Mouse (Mus musculus) spleen, adult 2 months (tissue): ENCODE results near the gene Gpalpp1. TPM values are rescaled to one million over a fixed set of nuclear protein-coding genes. Genes with fewer than 3 reads are reported as not detected.

Experiments used
- DNase-seq, 2 experiments: peaks; one replicate each; pipeline versions ENCODE4 v3.0.0 to v3.0.0-alpha.2; 2012 to 2021; ENCODE audit warnings: low spot score in 2 of 2, low read depth in 1 of 2
- H3K27ac ChIP-seq: fragments of 200-500 bp; 2 replicates; pipeline ENCODE4 v1.5.1; 2012; ENCODE audit warnings: low read length, inconsistent platforms; ENCODE audit not compliant: insufficient read depth
- H3K27me3 ChIP-seq: fragments of 200-500 bp; 2 replicates; pipeline ENCODE4 v1.6.1; 2012; ENCODE audit warnings: mild to moderate bottlenecking, moderate library complexity, low read length, inconsistent platforms; ENCODE audit not compliant: control insufficient read depth, insufficient read depth
- H3K36me3 ChIP-seq: fragments of 200-500 bp; 2 replicates; pipeline ENCODE4 v1.6.1; 2012; ENCODE audit warnings: mild to moderate bottlenecking, low read length, inconsistent platforms; ENCODE audit not compliant: control insufficient read depth, insufficient read depth
- H3K4me1 ChIP-seq: fragments of 200-500 bp; 2 replicates; pipeline ENCODE4 v1.6.1; 2011; ENCODE audit warnings: inconsistent platforms; ENCODE audit not compliant: control insufficient read depth, insufficient read depth, insufficient read length
- H3K4me3 ChIP-seq: fragments of 200-500 bp; 2 replicates; pipeline ENCODE4 v1.5.1; 2011; ENCODE audit warnings: mild to moderate bottlenecking, inconsistent platforms; ENCODE audit not compliant: insufficient read depth, insufficient read length; ENCODE audit errors: extremely low read depth
- CTCF ChIP-seq: fragments of 200-500 bp; IDR thresholded peaks from 2 replicates; pipeline ENCODE4 v1.5.1; 2011; ENCODE audit warnings: mild to moderate bottlenecking, inconsistent platforms; ENCODE audit not compliant: insufficient read depth, insufficient read length, insufficient replicate concordance; ENCODE audit errors: extremely low read depth
- POLR2A ChIP-seq: fragments of 200-500 bp; IDR thresholded peaks from 2 replicates; pipeline ENCODE4 v1.6.1; 2011; ENCODE audit warnings: low read depth, low read length, inconsistent platforms
- WGBS: fragments of 180-500 bp; shearing (Covaris S2); methylation state at CpG from one replicate; pipeline ENCODE4 v1.1.7; 2018; 5-methylcytosine and 5-hydroxymethylcytosine counted together
- polyA plus RNA-seq: library from polyadenylated mRNA; depleted of rRNA; stranded (reverse); fragments of >200 nt; gene quantifications from 2 replicates; pipeline ENCODE4 v1.2.3, GENCODE M21; 2012; rRNA removed

The Gpalpp1 gene
- polyA plus RNA-seq, 1 experiment: 2.7 TPM

DNA sequence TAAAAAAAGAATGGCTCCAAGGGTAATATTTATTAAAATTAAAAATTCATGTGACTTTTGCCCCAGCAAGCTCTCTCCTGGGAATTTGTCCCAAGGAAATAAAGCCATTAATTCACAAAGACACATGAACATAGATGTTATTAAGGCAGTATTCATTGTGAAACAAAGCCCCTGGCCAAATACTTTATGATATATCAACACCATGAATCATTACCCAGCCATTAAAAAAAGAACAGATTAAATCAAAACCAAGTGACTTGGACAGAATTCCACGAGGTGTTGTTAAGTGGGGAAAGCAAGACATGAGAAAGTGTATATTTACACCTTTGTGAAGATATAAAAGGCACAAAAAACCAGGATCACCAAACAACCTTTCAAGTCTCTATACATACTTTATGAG is 43.3 kb downstream of the Gpalpp1 start:
- no peak overlapping the region for H3K27ac ChIP-seq
- WGBS: 71% methylated on average over 1 of the region's 1 CpGs
- no peaks in the 10 kb centered on the region for H3K27me3 ChIP-seq
- TF ChIP-seq POLR2A (no peak), CTCF (no peak)
- DNase-seq: no peak
- no peaks in the 10 kb centered on the region for H3K4me1 ChIP-seq
- H3K36me3 ChIP-seq: no peaks in the 10 kb centered on the region
- H3K4me3 ChIP-seq: no peak overlapping the region

GRCm38 (mm10) chr14:76059441-76059840 is 51.1 kb downstream of the Gpalpp1 start:
- no peak for DNase-seq
- Histone ChIP-seq H3K4me1 (no peaks in the 10 kb centered on the region), H3K36me3 (no peaks in the 10 kb centered on the region), H3K27me3 (no peaks in the 10 kb centered on the region), H3K27ac (no peak overlapping the region), H3K4me3 (no peak overlapping the region)
- 81% methylated on average over 5 of the region's 5 CpGs for WGBS
- no peak for TF ChIP-seq POLR2A
- no peak for TF ChIP-seq CTCF

DNA sequence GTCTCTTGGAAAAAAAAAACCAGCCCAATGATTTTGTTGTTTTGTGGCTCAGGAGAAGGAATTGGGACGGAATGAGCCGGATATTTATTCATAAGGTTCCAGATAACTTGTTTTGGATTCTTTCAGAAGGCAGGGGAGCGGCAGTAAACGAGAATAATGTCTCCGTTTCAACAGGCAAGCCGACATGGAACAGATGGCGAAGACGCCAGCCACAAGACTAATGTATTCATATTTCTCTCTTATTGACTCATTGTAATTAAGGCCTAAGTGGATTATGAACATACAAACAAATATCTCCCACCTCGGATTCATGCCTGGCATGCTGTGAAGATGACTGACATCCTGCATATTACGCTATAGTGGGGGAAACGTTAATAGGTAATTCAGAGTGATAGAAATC is 56.8 kb downstream of the Gpalpp1 start:
- WGBS: 89% methylated on average over 11 of the region's 11 CpGs
- TF ChIP-seq CTCF: no peak
- no peak for TF ChIP-seq POLR2A
- no peak overlapping the region for H3K27ac ChIP-seq

GRCm38 (mm10) chr14:76051966-76052365 is 58.6 kb downstream of the Gpalpp1 start:
- Histone ChIP-seq H3K4me3 (no peak overlapping the region), H3K27me3 (no peaks in the 10 kb centered on the region), H3K4me1 (no peaks in the 10 kb centered on the region), H3K27ac (no peak overlapping the region), H3K36me3 (no peaks in the 10 kb centered on the region)
- TF ChIP-seq CTCF (no peak), POLR2A (no peak)
- 33% methylated on average over 7 of the region's 7 CpGs for WGBS
- DNase-seq: no peak

More for the DNA sequence above, 56.8 kb downstream of the Gpalpp1 start:
- Histone ChIP-seq H3K36me3 (no peaks in the 10 kb centered on the region), H3K27me3 (no peaks in the 10 kb centered on the region), H3K4me3 (no peak overlapping the region), H3K4me1 (no peaks in the 10 kb centered on the region)
- no peak for DNase-seq

- Histone ChIP-seq H3K4me3 (no peak overlapping the region), H3K27me3 (no peaks in the 10 kb centered on the region), H3K4me1 (no peaks in the 10 kb centered on the region), H3K36me3 (no peaks in the 10 kb centered on the region), H3K27ac (no peak overlapping the region)
- no peak for DNase-seq
- WGBS: 75% methylated on average over 1 of the region's 1 CpGs
- TF ChIP-seq CTCF (no peak), POLR2A (no peak)
These were observed 64.8 kb downstream of the Gpalpp1 start for GRCm38 (mm10) chr14:76045767-76046166.

DNA sequence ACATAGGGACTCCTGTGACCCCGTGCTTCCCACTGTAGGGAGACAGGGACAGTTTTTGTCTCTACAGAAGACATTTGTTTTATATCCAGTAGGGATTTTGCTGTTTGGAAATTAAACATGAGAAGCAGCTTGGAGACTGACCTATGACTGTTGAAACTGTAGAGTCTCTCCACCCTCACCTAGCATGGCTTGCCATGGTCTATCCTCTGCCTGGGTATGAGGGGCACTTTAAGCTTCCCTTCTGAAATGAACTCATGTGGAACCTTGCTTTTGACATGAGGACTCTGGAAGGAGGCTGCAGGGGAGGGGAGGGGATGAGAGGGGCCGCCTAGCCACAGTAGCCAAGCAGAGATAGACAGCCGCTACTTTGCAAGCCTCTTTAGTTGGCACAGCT is 66.4 kb downstream of the Gpalpp1 start:
- Histone ChIP-seq H3K27me3 (no peaks in the 10 kb centered on the region), H3K4me3 (no peak overlapping the region), H3K4me1 (no peaks in the 10 kb centered on the region), H3K36me3 (no peaks in the 10 kb centered on the region), H3K27ac (no peak overlapping the region)
- no peak for TF ChIP-seq POLR2A
- TF ChIP-seq CTCF: no peak
- no peak for DNase-seq
- 82% methylated on average over 3 of the region's 3 CpGs for WGBS

DNA sequence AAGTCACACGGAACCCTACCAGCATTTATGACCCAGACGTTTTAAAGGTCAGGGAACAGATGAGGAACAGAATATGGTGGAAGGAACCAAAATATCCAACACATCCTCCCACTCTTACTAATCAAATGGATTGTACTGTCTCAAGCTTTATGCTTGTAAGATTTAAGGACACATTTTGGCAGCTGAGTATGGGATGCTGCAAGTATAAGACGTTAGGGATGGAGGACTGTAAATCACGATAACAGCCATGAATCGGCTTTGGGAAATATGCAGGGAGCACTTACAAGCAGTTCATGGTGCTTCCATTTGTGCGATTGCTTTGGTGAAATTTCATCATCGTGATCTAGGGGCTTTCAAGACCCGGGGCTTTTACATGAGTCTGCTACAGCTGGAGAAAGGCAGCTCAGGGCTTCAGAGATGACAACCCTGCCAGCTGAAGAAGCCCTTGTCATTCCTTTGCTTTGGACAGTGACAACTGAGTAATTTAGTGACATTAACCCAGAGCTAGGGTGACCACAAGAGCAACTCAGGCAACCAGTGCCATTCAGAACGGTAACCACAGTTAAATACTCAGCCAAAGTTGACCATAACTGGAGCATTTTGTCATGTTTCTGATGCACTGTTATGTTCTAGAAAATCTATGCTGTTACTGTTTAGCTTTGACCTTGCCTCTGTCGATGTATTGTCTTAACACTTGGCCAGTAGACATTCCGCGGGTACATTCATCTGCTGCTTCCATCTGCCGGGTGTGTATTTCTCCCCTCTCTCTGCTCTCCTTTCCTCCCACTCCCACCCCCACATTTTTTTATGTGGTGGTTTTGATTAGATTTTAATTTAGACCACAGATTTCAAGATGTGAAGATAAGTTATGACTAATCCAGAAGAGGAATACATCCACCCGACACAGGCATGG is 67.1 kb downstream of the Gpalpp1 start:
- Histone ChIP-seq H3K36me3 (no peaks in the 10 kb centered on the region), H3K27ac (no peak overlapping the region), H3K27me3 (no peaks in the 10 kb centered on the region), H3K4me1 (no peaks in the 10 kb centered on the region), H3K4me3 (no peak overlapping the region)
- TF ChIP-seq CTCF (no peak), POLR2A (no peak)
- 84% methylated on average over 14 of the region's 14 CpGs for WGBS
- no peak for DNase-seq

Other genes with a start within 250 kb of the Gpalpp1 start
- gene Kctd4, start 155.8 kb downstream of the Gpalpp1 start, polyA plus RNA-seq: not detected in 2 replicates
- gene Gtf2f2, start 99.9 kb downstream of the Gpalpp1 start, polyA plus RNA-seq: 1.4 and 1.5 TPM in 2 replicates
- gene Nufip1, start 131 bp upstream of the Gpalpp1 start, polyA plus RNA-seq: 2.6 and 4.1 TPM in 2 replicates